Mouse (Mus musculus) brain, embryonic 14.5 days (tissue): ENCODE data around the gene Dhh.

Source experiments
- CTCF ChIP-seq: fragments of 200-500 bp; IDR thresholded peaks from 2 replicates; pipeline ENCODE4 v1.5.1; 2012; ENCODE audit warnings: inconsistent platforms, mild to moderate bottlenecking, moderate library complexity, borderline replicate concordance; ENCODE audit not compliant: insufficient read depth, insufficient read length; ENCODE audit errors: extremely low read depth
- POLR2A ChIP-seq: fragments of 200-500 bp; IDR thresholded peaks from 2 replicates; pipeline ENCODE4 v1.6.1; 2012; ENCODE audit warnings: mild to moderate bottlenecking, inconsistent platforms, borderline replicate concordance; ENCODE audit not compliant: poor library complexity, insufficient read depth, insufficient read length, severe bottlenecking; ENCODE audit errors: extremely low read depth

DNA sequence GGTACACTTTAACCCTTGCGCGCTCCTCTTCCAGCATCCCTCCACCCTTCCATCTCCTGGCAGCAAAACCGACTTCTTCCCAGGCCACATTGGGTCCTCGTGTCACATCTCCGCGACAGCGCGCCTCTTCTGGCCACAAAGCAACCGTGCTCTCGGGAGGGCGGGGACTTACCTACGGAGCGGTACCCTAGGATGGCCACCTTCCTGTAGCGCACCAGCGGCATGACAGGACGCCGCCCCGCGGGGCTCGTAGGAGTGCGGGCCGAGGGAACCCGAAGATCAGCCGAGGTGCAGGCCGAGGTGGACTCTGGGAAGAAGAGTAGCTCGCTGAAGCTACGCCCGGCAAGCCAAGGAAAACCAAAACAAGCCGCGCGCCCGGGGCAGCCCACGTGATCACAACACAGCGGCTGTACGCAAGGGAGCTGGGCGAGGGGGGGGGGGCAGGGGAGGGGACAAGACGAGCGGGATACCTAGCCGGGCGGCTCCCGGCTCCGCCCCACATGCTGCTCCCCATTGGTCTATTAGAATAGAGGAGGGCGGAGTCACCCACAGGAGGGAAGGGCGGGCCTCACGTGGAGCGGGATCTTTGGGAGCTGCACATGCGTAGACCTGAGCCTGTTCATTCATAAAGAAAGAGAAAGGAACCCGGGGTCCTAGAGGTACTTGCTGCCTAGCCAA is 17.2 kb downstream of the Dhh start:
- 0 out of 2 replicates have a peak, but pooled peaks have one; percentile 4 for TF ChIP-seq POLR2A
- TF ChIP-seq CTCF: peak; percentile 0; the same call in 1 of the 2 replicates
